ENCODE assay signal across 10 mouse cellular contexts in the genomic region with DNA sequence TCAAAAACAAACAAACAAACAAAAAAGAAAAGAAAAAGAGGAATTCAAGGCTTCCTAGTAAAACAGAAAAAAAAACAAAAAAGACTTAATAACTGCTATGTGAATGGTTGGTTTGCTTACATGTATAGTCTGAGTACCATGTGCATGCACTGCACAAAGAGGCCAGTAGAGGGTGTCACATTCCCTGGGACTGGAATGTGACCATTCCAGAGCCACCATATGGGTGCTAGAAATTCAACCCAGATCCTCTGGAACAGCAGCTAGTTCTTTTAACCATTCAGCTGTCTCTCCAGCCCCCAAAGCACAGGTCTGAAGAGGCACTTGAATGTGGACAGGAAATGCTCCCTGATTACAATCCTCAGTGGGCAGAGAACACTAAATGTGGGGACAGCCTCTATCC. TPM values are rescaled to one million over a fixed set of nuclear protein-coding genes. Genes with fewer than 3 reads are reported as not detected.
DNase-seq lines count a peak whose midpoint lies in the region; ATAC-seq and TF ChIP-seq lines count a peak whose summit lies in the region.
"Had no signal": no experiment of that assay in that cellular context is flagged by ENCODE, and none has a peak within 500 bp of the region (broad histone marks: within the 10 kb centered on the region; RNA-seq: fewer than 3 reads in every experiment).

No protein-coding gene starts in this region.

- no peaks in the 10 kb centered on the region for H3K9me3 ChIP-seq in hindbrain, embryonic 10.5 days
- H3K9me3 ChIP-seq in hindbrain, embryonic 12.5 days (replicated peaks) = no peaks in the 10 kb centered on the region
- no peaks in the 10 kb centered on the region for H3K9me3 ChIP-seq in limb, embryonic 10.5 days (replicated peaks)

- no peak overlapping the region for H3K27ac ChIP-seq in hindbrain, embryonic 10.5 days
- H3K27ac ChIP-seq in hindbrain, embryonic 12.5 days = no peak overlapping the region
- no peak overlapping the region for H3K27ac ChIP-seq in limb, embryonic 10.5 days

- ATAC-seq in hindbrain, embryonic 12.5 days (ENCODE audit: low FRiP score) = no peak
- ATAC-seq in Patski = no peak

- DNase-seq in hindbrain, embryonic 10.5 days (ENCODE audit: low spot score) = peak; percentile 30
- peak; percentile 30 for DNase-seq in A20 (ENCODE audit: low read depth, low spot score)
- DNase-seq in Patski (ENCODE audit: low read depth, low spot score) = no peak
- DNase-seq in limb, embryonic 10.5 days (ENCODE audit: low spot score) = peak; percentile 47
- peak; percentile 61 for DNase-seq in thymus, postnatal 4 days
- DNase-seq in Muller cell, postnatal 12 days (ENCODE audit: inconsistent ontology term) = no peak
- DNase-seq in gastrocnemius, postnatal 4 days (ENCODE audit: low spot score in 2 of 2) = no peak

- in situ Hi-C loops in Patski (cut with MboI; ENCODE audit: low pct_unique_long_range_greater_than_20kb) = no loop called here

- H3K27me3 ChIP-seq in hindbrain, embryonic 10.5 days (ENCODE audit: insufficient read depth, poor library complexity, severe bottlenecking) = no peaks in the 10 kb centered on the region
- no peaks in the 10 kb centered on the region for H3K27me3 ChIP-seq in hindbrain, embryonic 12.5 days
- H3K27me3 ChIP-seq in Patski = no peaks in the 10 kb centered on the region
- no peaks in the 10 kb centered on the region for H3K27me3 ChIP-seq in limb, embryonic 10.5 days (ENCODE audit: low read depth, poor library complexity, severe bottlenecking)

- H3K4me1 ChIP-seq in hindbrain, embryonic 10.5 days (replicated peaks) = no peaks in the 10 kb centered on the region
- no peaks in the 10 kb centered on the region for H3K4me1 ChIP-seq in hindbrain, embryonic 12.5 days
- no peaks in the 10 kb centered on the region; the same call in 1 of the 2 replicates for H3K4me1 ChIP-seq in limb, embryonic 10.5 days

- H3K4me3 ChIP-seq in hindbrain, embryonic 10.5 days = no peak overlapping the region
- no peak overlapping the region for H3K4me3 ChIP-seq in hindbrain, embryonic 12.5 days
- H3K4me3 ChIP-seq in limb, embryonic 10.5 days = no peak overlapping the region

- H3K9ac ChIP-seq in hindbrain, embryonic 12.5 days = no peak overlapping the region

- CTCF ChIA-PET in Patski (lab: Charles Lee) = interaction anchor here (0.8 to 3.4 kb wide), 12 partner anchors 9 to 184 kb away, joined by 3 to 15 read pairs (median 4); a partner anchor contains a TSS

- POLR2A ChIA-PET in Patski (lab: Charles Lee) = interaction anchor here (0.5 kb wide), 1 partner anchor 807 kb away, joined by 3 read pairs; no protein-coding TSS in a partner anchor

- peaks cover 99% of the 10 kb centered on the region for H3K36me3 ChIP-seq in hindbrain, embryonic 10.5 days
- peaks cover 93% of the 10 kb centered on the region for H3K36me3 ChIP-seq in hindbrain, embryonic 12.5 days
- peaks cover 96% of the 10 kb centered on the region for H3K36me3 ChIP-seq in limb, embryonic 10.5 days

- no peak overlapping the region for H3K4me2 ChIP-seq in hindbrain, embryonic 12.5 days (replicated peaks)

- TF ChIP-seq CTCF in Patski (IDR thresholded peaks at IDR 0.05) = peak; percentile 76

RNA-seq across cellular contexts. Expression of a gene that starts 21.0 kb away (rescaled TPM):
- 131 and 133 TPM in 2 replicates for polyA plus RNA-seq in hindbrain, embryonic 10.5 days (2016; fragmentation: Nextera tagmentation; extraction: Ambion mirVana)
- 150 and 152 TPM in 2 replicates for polyA plus RNA-seq in hindbrain, embryonic 12.5 days (2016; fragmentation: Nextera tagmentation; extraction: Ambion mirVana)
- polyA plus RNA-seq in Patski (2021) = 94.5 TPM
- 116 and 131 TPM in 2 replicates for polyA plus RNA-seq in limb, embryonic 10.5 days (2016; fragmentation: Nextera tagmentation; extraction: Ambion mirVana)
- 10 to 100 TPM; 60.3 to 66.7 TPM for total RNA-seq in gastrocnemius, postnatal 4 days (2021)

RNA-seq across cellular contexts. Expression of a gene that starts 35.1 kb away (rescaled TPM):
- polyA plus RNA-seq in hindbrain, embryonic 10.5 days (2016; fragmentation: Nextera tagmentation; extraction: Ambion mirVana) = 103 and 111 TPM in 2 replicates
- 120 and 122 TPM in 2 replicates for polyA plus RNA-seq in hindbrain, embryonic 12.5 days (2016; fragmentation: Nextera tagmentation; extraction: Ambion mirVana)
- polyA plus RNA-seq in Patski (2021) = 38.2 TPM
- polyA plus RNA-seq in limb, embryonic 10.5 days (2016; fragmentation: Nextera tagmentation; extraction: Ambion mirVana) = 121 and 129 TPM in 2 replicates
- 10 to 100 TPM; 60.7 to 64.6 TPM for total RNA-seq in gastrocnemius, postnatal 4 days (2021)

RNA-seq across cellular contexts. Expression of a gene that starts 43.2 kb away (rescaled TPM):
- 0.16 and 0.26 TPM in 2 replicates for polyA plus RNA-seq in hindbrain, embryonic 10.5 days (2016; fragmentation: Nextera tagmentation; extraction: Ambion mirVana)
- polyA plus RNA-seq in hindbrain, embryonic 12.5 days (2016; fragmentation: Nextera tagmentation; extraction: Ambion mirVana) = not detected in 2 replicates
- not detected for polyA plus RNA-seq in Patski (2021)
- polyA plus RNA-seq in limb, embryonic 10.5 days (2016; fragmentation: Nextera tagmentation; extraction: Ambion mirVana) = 0.24 and 0.45 TPM in 2 replicates
- total RNA-seq in gastrocnemius, postnatal 4 days (2021) = not detected
- total RNA-seq: hematopoietic stem cell, adult 5-6 weeks had no signal
- polyA plus RNA-seq: neural tube, embryonic 14.5 days had no signal

RNA-seq across cellular contexts. Expression of a gene that starts 45.6 kb away (rescaled TPM):
- 723 and 795 TPM in 2 replicates for polyA plus RNA-seq in hindbrain, embryonic 10.5 days (2016; fragmentation: Nextera tagmentation; extraction: Ambion mirVana)
- polyA plus RNA-seq in hindbrain, embryonic 12.5 days (2016; fragmentation: Nextera tagmentation; extraction: Ambion mirVana) = 662 and 667 TPM in 2 replicates
- polyA plus RNA-seq in Patski (2021) = 187 TPM
- polyA plus RNA-seq in limb, embryonic 10.5 days (2016; fragmentation: Nextera tagmentation; extraction: Ambion mirVana) = 820 and 832 TPM in 2 replicates
- total RNA-seq in gastrocnemius, postnatal 4 days (2021) = 100 to 1,000 TPM; 129 TPM

Comparison
In these comparisons a context has a peak if more than half of its experiments do, and no peak if none do; other contexts are left out.
1. DNase-seq: peak in hindbrain, embryonic 10.5 days (single experiment), A20 (single experiment), limb, embryonic 10.5 days (single experiment) and thymus, postnatal 4 days (single experiment); none in Patski (single experiment), Muller cell, postnatal 12 days (single experiment) and gastrocnemius, postnatal 4 days (0 of 2).